Mouse (Mus musculus) embryonic facial prominence, embryonic 12.5 days (tissue): ENCODE measurements around the gene Mllt1. TPM values are rescaled to one million over a fixed set of nuclear protein-coding genes. Genes with fewer than 3 reads are reported as not detected.

ENCODE experiments used
- ATAC-seq: fragments of 200-750 bp; cut with Nextera tagmentation; 2 replicates; pipeline ENCODE4 v1.8.0; 2017; ENCODE audit not compliant: insufficient number of reproducible peaks, insufficient read depth, low FRiP score, low TSS enrichment
- H3K27ac ChIP-seq: fragments of 300-500 bp; sonication (generic); 2 replicates; pipeline ENCODE4 v1.5.1; 2016; ENCODE audit warnings: mild to moderate bottlenecking
- H3K27me3 ChIP-seq: fragments of 300-500 bp; sonication (generic); 2 replicates; pipeline ENCODE4 v1.6.1; 2016; ENCODE audit warnings: mild to moderate bottlenecking, moderate library complexity
- H3K36me3 ChIP-seq: fragments of 300-500 bp; sonication (generic); 2 replicates; pipeline ENCODE4 v1.6.1; 2016; ENCODE audit warnings: mild to moderate bottlenecking
- H3K4me1 ChIP-seq: fragments of 300-500 bp; sonication (generic); 2 replicates; pipeline ENCODE4 v1.6.1; 2016
- H3K4me2 ChIP-seq: fragments of 300-500 bp; sonication (generic); replicated peaks from 2 replicates; pipeline ENCODE4 v1.6.1; 2016; ENCODE audit warnings: mild to moderate bottlenecking, moderate library complexity
- H3K4me3 ChIP-seq: fragments of 300-500 bp; sonication (generic); 2 replicates; pipeline ENCODE4 v1.5.1; 2016; ENCODE audit warnings: mild to moderate bottlenecking
- H3K9ac ChIP-seq: fragments of 300-500 bp; sonication (generic); 2 replicates; pipeline ENCODE4 v1.6.1; 2016; ENCODE audit warnings: mild to moderate bottlenecking, moderate library complexity
- H3K9me3 ChIP-seq: fragments of 300-500 bp; sonication (generic); 2 replicates; pipeline ENCODE4 v1.6.1; 2016; ENCODE audit warnings: mild to moderate bottlenecking, moderate library complexity
- WGBS: fragments of 180-500 bp; shearing (Covaris S2); methylation state at CpG from one replicate; pipeline ENCODE4 v1.1.7; 2016; 5-methylcytosine and 5-hydroxymethylcytosine counted together
- polyA plus RNA-seq: library from polyadenylated mRNA; unstranded; fragments of >200 nt; fragmentation: Nextera tagmentation; extraction: Ambion mirVana; gene quantifications from 2 replicates; pipeline ENCODE4 v1.2.1, GENCODE M21; 2016

The Mllt1 gene
- polyA plus RNA-seq, 1 experiment from 2014 or later: 97.2 TPM

DNA sequence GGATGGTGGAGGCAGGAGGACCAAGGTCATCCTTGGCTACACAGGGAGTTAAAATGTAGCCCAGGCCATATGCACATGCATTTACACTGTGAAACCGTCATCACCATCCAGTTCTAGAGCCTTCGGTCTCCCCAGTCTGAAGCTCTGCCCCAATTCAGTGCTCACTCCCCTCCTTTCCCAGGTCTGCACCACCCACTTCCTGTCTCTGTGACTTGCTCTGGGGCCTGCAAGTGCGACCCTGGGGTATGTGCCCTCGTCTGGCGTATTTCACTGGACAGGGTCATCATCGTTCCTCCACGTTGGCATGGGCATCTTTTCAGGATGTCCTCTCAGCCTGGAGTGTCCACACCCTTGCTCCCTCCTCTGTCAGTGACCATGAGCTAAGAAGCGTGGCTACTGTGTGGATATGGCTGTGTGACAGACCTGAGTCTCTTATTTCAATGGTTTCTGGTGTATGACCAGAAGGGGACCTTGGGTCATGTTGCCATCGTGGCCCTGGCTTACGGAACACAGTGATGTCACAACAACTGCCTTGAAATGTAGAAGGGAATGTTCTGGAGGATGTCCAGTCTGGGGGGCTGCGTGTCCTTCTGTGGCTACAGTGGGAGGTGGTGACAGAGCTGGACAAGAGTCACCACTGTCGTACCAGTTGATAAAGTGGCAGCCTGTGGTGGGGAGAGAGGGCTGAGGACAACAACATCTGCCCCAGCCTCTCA lies 60.1 kb downstream of the Mllt1 start, which contains the start of gene 1700061G19Rik:
Gene 1700061G19Rik (plus strand): TSS at position 542 of the 716 bp plus-strand sequence.
- Histone ChIP-seq H3K4me1 (no peaks in the 10 kb centered on the region), H3K4me3 (no peak within 1 kb of the TSS), H3K9ac (no peak within 1 kb of the TSS), H3K9me3 (no peaks in the 10 kb centered on the region), H3K27me3 (no peaks in the 10 kb centered on the region), H3K36me3 (no peaks in the 10 kb centered on the region), H3K4me2 (no peak within 1 kb of the TSS), H3K27ac (no peak within 1 kb of the TSS)
- ATAC-seq: no peak
- 80% methylated on average over 12 of the region's 12 CpGs for WGBS

- no peak within 1 kb of the TSS for H3K4me2 ChIP-seq
- no peaks in the 10 kb centered on the region for H3K27me3 ChIP-seq
- H3K4me3 ChIP-seq: no peak within 1 kb of the TSS
- 93% methylated on average over 2 of the region's 2 CpGs for WGBS
- H3K9me3 ChIP-seq: no peaks in the 10 kb centered on the region
- no peak within 1 kb of the TSS for H3K27ac ChIP-seq
- no peaks in the 10 kb centered on the region for H3K36me3 ChIP-seq
- no peak for ATAC-seq
- no peak within 1 kb of the TSS for H3K9ac ChIP-seq
- H3K4me1 ChIP-seq: no peaks in the 10 kb centered on the region
Observed at GRCm38 (mm10) chr17:56874237-56874636, 61.0 kb downstream of the Mllt1 start, which contains the start of gene Acsbg2. TSS of gene Acsbg2 (minus strand) at chr17:56874447.

GRCm38 (mm10) chr17:56872512-56872911 lies 62.7 kb downstream of the Mllt1 start:
- H3K36me3 ChIP-seq: no peaks in the 10 kb centered on the region
- WGBS: 73% methylated on average over 7 of the region's 7 CpGs

GRCm38 (mm10) chr17:56871767-56872166 lies 63.4 kb downstream of the Mllt1 start:
- no peak for ATAC-seq
- H3K4me3 ChIP-seq: no peak overlapping the region
- 64% methylated on average over 8 of the region's 8 CpGs for WGBS

More at GRCm38 (mm10) chr17:56872512-56872911, 62.7 kb downstream of the Mllt1 start:
- Histone ChIP-seq H3K9ac (no peak overlapping the region), H3K9me3 (no peaks in the 10 kb centered on the region), H3K4me1 (no peaks in the 10 kb centered on the region), H3K4me2 (no peak overlapping the region), H3K27ac (no peak overlapping the region), H3K4me3 (no peak overlapping the region), H3K27me3 (no peaks in the 10 kb centered on the region)
- ATAC-seq: no peak

DNA sequence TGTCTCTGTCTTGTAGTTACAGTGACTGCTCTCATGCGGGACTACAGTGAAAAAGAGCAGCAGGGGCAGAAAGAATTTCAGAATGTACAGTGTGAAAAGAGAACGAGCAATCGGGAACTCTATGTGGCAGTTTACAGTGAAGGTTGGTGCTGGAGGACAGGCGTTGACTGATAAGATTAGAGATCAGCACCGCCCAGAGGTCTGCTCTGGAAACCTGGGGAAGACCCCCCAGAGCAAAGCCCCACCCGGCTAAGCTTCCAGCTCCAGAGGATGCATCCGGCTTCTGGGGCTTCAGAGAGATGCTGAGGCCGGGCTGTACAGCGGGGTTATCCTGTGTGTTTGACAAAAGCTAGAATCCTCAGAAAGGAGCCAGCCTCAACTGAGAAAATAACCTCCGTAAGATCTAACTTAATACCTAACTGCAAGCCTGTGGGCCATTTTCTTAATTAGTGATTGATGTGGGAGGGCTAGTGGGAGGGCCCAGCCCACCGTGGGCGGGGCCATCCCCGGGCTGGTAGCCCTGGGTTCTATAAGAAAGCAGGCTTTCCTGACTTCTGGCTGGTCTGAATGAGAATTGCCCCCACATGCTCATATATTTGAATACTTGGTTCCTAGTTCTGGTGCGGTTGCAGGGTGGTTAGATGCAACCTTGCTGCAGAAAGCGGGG lies 64.8 kb downstream of the Mllt1 start:
- Histone ChIP-seq H3K9me3 (0 out of 2 replicates have a peak, but pooled peaks cover 6% of the 10 kb centered on the region), H3K9ac (no peak overlapping the region), H3K4me2 (no peak overlapping the region), H3K4me1 (no peaks in the 10 kb centered on the region), H3K27me3 (no peaks in the 10 kb centered on the region), H3K27ac (no peak overlapping the region), H3K4me3 (no peak overlapping the region), H3K36me3 (no peaks in the 10 kb centered on the region)
- ATAC-seq: no peak
- 72% methylated on average over 15 of the region's 15 CpGs for WGBS

More at GRCm38 (mm10) chr17:56871767-56872166, 63.4 kb downstream of the Mllt1 start:
- no peaks in the 10 kb centered on the region for H3K4me1 ChIP-seq
- H3K9me3 ChIP-seq: 0 out of 2 replicates have a peak, but pooled peaks cover 6% of the 10 kb centered on the region
- H3K36me3 ChIP-seq: no peaks in the 10 kb centered on the region
- no peaks in the 10 kb centered on the region for H3K27me3 ChIP-seq
- H3K4me2 ChIP-seq: no peak overlapping the region
- H3K27ac ChIP-seq: no peak overlapping the region
- H3K9ac ChIP-seq: no peak overlapping the region

DNA sequence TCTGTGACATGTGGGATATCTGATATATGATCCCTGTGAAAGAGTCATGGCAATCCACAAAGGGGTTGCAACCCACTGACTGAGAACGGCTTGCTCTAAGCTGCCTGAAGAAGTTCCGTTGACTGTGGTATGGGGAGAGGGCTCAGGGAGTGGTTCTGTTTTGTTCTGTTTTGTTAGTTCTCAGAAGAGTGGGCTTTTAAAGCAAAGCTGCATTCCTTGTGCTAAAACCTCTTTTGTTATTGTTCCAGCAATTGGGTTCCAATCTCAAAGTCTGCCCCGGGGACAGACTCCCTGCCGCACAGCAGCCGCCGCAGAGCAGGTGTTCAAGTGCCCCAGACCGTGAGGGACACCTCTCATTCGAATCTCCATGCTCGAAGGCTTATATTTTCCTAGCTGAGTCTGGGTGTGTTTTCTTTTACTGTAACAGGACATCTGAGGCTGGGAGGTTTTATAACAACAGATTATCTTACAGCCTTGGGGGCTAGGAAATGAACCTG lies 65.7 kb downstream of the Mllt1 start:
- no peak overlapping the region for H3K27ac ChIP-seq
- no peak for ATAC-seq

GRCm38 (mm10) chr17:56866071-56866470 lies 69.1 kb downstream of the Mllt1 start:
- H3K4me2 ChIP-seq: no peak overlapping the region
- no peak for ATAC-seq
- H3K9me3 ChIP-seq: 0 out of 2 replicates have a peak, but pooled peaks cover 6% of the 10 kb centered on the region
- no peaks in the 10 kb centered on the region for H3K27me3 ChIP-seq
- no peaks in the 10 kb centered on the region for H3K4me1 ChIP-seq
- no peak overlapping the region for H3K27ac ChIP-seq
- 68% methylated on average over 7 of the region's 7 CpGs for WGBS
- no peak overlapping the region for H3K4me3 ChIP-seq
- H3K36me3 ChIP-seq: no peaks in the 10 kb centered on the region
- no peak overlapping the region for H3K9ac ChIP-seq

More for the DNA sequence above, 65.7 kb downstream of the Mllt1 start:
- H3K4me1 ChIP-seq: no peaks in the 10 kb centered on the region
- H3K27me3 ChIP-seq: no peaks in the 10 kb centered on the region
- 50% methylated on average over 9 of the region's 9 CpGs for WGBS
- H3K4me2 ChIP-seq: no peak overlapping the region
- no peak overlapping the region for H3K9ac ChIP-seq
- no peaks in the 10 kb centered on the region for H3K36me3 ChIP-seq
- H3K4me3 ChIP-seq: no peak overlapping the region
- H3K9me3 ChIP-seq: 0 out of 2 replicates have a peak, but pooled peaks cover 6% of the 10 kb centered on the region

DNA sequence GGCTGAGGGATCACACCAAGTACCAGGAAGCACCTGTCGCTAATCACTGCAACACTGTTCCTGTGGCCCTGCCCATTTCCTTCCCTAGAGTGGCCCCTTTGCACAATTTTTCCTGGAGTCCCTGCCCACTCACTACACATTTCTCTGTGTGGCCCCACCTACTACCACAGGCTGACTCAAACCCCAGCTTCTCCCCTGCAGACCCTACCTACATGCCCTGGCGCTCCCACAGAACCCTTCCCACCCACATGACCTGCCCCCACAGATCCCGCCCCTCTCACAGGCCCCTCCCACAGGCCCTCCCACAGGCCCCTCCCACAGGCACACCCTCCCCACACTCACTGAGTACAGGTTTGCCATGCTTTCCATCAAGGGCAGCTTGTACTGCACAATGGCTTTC lies 74.0 kb downstream of the Mllt1 start:
- WGBS: 49% methylated on average over 3 of the region's 3 CpGs
- no peaks in the 10 kb centered on the region for H3K4me1 ChIP-seq
- ATAC-seq: no peak

DNA sequence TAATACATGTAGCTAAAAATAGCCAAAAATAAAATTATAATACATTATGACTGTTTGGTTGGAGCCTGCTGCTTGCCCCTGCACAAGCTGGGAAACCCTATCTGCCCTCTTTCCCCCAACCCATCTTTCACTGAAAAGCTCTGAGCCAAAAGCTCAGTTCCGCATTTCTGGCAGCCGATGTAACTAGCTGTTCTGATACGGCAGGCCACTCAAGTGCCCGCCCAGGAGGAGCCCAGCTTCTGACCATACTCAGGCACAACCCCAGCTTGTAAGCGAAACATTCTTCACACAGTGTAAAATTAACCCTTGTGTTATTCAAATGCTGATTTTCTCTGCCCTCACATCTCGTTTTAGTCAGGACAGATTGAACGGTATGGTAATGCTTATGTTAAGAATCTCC lies 76.3 kb downstream of the Mllt1 start:
- H3K4me3 ChIP-seq: no peak overlapping the region
- no peaks in the 10 kb centered on the region for H3K9me3 ChIP-seq
- no peaks in the 10 kb centered on the region for H3K4me1 ChIP-seq
- no peaks in the 10 kb centered on the region for H3K36me3 ChIP-seq
- 51% methylated on average over 7 of the region's 7 CpGs for WGBS
- no peak overlapping the region for H3K27ac ChIP-seq
- no peak for ATAC-seq
- no peak overlapping the region for H3K9ac ChIP-seq
- no peak overlapping the region for H3K4me2 ChIP-seq
- no peaks in the 10 kb centered on the region for H3K27me3 ChIP-seq

More for the DNA sequence above, 74.0 kb downstream of the Mllt1 start:
- Histone ChIP-seq H3K4me2 (no peak overlapping the region), H3K4me3 (no peak overlapping the region), H3K9me3 (no peaks in the 10 kb centered on the region), H3K27me3 (no peaks in the 10 kb centered on the region), H3K9ac (no peak overlapping the region), H3K36me3 (no peaks in the 10 kb centered on the region), H3K27ac (no peak overlapping the region)

- 62% methylated on average over 4 of the region's 4 CpGs for WGBS
- H3K4me3 ChIP-seq: no peak overlapping the region
Observed at GRCm38 (mm10) chr17:56858216-56858615, 77.0 kb downstream of the Mllt1 start.

GRCm38 (mm10) chr17:56855421-56855820 lies 79.8 kb downstream of the Mllt1 start:
- H3K4me3 ChIP-seq: no peak overlapping the region
- ATAC-seq: no peak
- H3K27me3 ChIP-seq: no peaks in the 10 kb centered on the region
- no peaks in the 10 kb centered on the region for H3K36me3 ChIP-seq
- no peak overlapping the region for H3K27ac ChIP-seq
- no peak overlapping the region for H3K4me2 ChIP-seq
- no peaks in the 10 kb centered on the region for H3K4me1 ChIP-seq
- no peaks in the 10 kb centered on the region for H3K9me3 ChIP-seq
- no peak overlapping the region for H3K9ac ChIP-seq
- 80% methylated on average over 3 of the region's 3 CpGs for WGBS

More at GRCm38 (mm10) chr17:56858216-56858615, 77.0 kb downstream of the Mllt1 start:
- ATAC-seq: no peak
- no peaks in the 10 kb centered on the region for H3K27me3 ChIP-seq
- H3K9me3 ChIP-seq: no peaks in the 10 kb centered on the region
- H3K27ac ChIP-seq: no peak overlapping the region
- no peak overlapping the region for H3K4me2 ChIP-seq
- no peaks in the 10 kb centered on the region for H3K4me1 ChIP-seq
- H3K9ac ChIP-seq: no peak overlapping the region
- H3K36me3 ChIP-seq: no peaks in the 10 kb centered on the region

DNA sequence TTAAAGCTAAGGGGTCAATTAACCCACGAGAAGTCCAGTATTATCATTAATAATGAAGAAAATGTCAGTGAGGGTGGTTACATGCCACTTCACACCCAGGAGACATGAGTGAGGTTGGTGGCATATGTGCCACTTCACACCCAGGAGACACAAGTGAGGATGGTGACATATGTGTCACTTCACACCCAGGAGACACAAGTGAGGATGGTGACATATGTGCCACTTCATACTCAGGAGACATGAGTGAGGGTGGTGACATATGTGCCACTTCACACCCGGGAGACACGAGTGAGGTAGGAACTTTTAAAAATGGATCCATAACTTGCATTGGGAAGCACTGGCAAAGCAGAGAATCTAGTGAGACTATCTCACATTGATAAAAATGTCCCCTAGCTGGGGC lies 84.0 kb downstream of the Mllt1 start:
- no peaks in the 10 kb centered on the region for H3K36me3 ChIP-seq
- H3K4me3 ChIP-seq: no peak overlapping the region
- no peaks in the 10 kb centered on the region for H3K4me1 ChIP-seq
- H3K4me2 ChIP-seq: no peak overlapping the region
- no peaks in the 10 kb centered on the region for H3K27me3 ChIP-seq
- no peak overlapping the region for H3K9ac ChIP-seq
- no peaks in the 10 kb centered on the region for H3K9me3 ChIP-seq
- 82% methylated on average over 3 of the region's 3 CpGs for WGBS
- no peak overlapping the region for H3K27ac ChIP-seq
- ATAC-seq: no peak
